Mouse (Mus musculus): ENCODE data around the gene Gm20458. TPM values are rescaled to one million over a fixed set of nuclear protein-coding genes. Genes with fewer than 3 reads are reported as not detected.

Gene Gm20458
- polyA plus RNA-seq, 1 experiment, result 2.4 TPM

DNA sequence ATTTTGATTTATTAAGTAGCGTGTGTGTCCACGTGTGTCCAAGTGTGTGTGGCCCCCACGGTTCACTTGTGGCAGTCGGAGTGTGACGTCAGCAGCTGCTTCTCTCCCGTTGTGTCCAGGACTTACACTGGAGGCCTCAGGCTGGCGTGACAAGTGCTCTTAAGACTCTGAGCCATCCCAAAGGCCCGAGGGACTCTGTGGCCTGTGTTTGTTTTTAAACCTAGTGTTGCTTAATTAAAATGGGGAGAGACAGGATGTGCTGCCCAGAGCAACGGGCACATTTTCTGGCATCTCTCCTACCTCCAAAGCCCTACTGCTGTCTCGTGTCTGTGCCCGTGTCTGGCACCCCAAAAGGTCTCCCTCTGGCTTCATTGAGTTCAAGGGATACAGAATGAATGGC is 37.3 kb upstream of the Gm20458 start:
- no peaks in the 10 kb centered on the region for H3K4me1 ChIP-seq
- peaks cover 65% of the 10 kb centered on the region for H3K27me3 ChIP-seq (replicated peaks)
- no peaks in the 10 kb centered on the region for H3K36me3 ChIP-seq (replicated peaks; ENCODE audit: low read length)
- no peak overlapping the region for H3K4me3 ChIP-seq (replicated peaks)
- no peaks in the 10 kb centered on the region for H3K9me3 ChIP-seq
- no peak for TF ChIP-seq GATA1 (IDR thresholded peaks at IDR 0.05; ENCODE audit: borderline replicate concordance, low read length)
- TF ChIP-seq FLI1 (IDR thresholded peaks at IDR 0.05; ENCODE audit: low read length), result no peak

DNA sequence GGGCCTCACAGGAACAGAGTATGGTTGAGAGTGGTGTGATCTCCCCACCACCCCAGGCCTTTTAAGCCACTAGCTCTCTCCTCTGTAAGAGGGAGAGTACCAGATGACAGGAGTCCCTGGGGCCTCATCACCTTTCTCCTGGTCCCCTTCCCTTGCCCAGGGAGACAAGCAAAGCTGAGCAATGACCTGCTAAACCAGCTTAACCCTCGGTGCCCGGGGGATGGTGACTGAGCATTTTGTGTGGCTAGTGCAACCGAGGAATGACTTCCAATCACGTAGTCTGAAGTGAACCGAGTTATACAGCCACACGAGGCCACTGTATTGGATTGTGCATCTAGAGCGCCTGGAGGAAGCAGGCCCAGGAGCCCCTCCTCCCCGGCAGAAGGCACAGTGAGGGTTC is 36.4 kb upstream of the Gm20458 start:
- peaks cover 66% of the 10 kb centered on the region for H3K27me3 ChIP-seq (replicated peaks)
- H3K9me3 ChIP-seq, result no peaks in the 10 kb centered on the region
- H3K4me1 ChIP-seq, result no peaks in the 10 kb centered on the region
- no peaks in the 10 kb centered on the region for H3K36me3 ChIP-seq (replicated peaks; ENCODE audit: low read length)
- TF ChIP-seq FLI1 (IDR thresholded peaks at IDR 0.05; ENCODE audit: low read length) (no peak), GATA1 (IDR thresholded peaks at IDR 0.05; ENCODE audit: borderline replicate concordance, low read length) (no peak)
- no peak overlapping the region for H3K4me3 ChIP-seq (replicated peaks)

DNA sequence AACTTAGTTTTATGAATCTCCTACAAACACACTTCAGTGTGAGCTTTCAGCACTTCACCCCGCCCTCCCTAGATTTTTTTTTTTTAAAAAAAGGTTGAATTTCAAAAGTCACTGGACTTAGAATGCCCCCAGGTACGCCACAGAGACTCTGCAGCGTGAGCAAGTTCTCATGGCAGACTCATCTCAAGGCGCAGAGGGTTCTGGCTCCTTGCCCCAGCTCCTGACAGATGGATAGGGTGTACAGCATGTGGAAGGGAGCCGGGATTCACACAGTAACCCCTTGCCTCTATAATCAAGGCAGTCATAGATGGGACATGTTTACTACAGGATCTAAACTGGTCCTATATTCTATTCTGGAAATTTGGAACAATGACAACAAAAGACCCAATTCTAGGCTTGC is 35.4 kb upstream of the Gm20458 start:
- H3K9me3 ChIP-seq, result no peaks in the 10 kb centered on the region
- H3K4me1 ChIP-seq, result no peaks in the 10 kb centered on the region
- H3K4me3 ChIP-seq (replicated peaks), result no peak overlapping the region
- H3K27me3 ChIP-seq (replicated peaks), result peaks cover 68% of the 10 kb centered on the region
- H3K36me3 ChIP-seq (replicated peaks; ENCODE audit: low read length), result no peaks in the 10 kb centered on the region
- TF ChIP-seq FLI1 (IDR thresholded peaks at IDR 0.05; ENCODE audit: low read length), result no peak
- no peak for TF ChIP-seq GATA1 (IDR thresholded peaks at IDR 0.05; ENCODE audit: borderline replicate concordance, low read length)

DNA sequence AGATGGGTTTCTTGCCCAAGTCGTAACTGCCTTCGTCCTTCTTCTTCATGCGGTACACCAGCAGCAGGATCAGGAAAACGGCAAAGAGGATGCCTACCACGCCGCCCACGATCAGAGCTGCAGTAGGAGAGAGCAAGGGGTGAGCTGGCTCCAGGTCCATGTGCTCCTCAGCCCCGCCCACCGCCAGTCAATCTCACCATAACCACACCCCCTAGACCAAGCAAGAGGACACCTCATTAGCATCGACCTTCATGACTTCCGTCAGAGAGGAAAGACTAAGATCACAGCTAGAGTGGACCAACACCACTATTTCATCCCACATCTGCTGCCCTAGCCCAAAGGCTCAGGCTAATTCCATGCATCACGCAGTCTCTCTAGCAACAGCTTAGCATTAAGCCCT is 34.6 kb upstream of the Gm20458 start:
- Histone ChIP-seq H3K27me3 (replicated peaks) (peaks cover 76% of the 10 kb centered on the region), H3K4me3 (replicated peaks) (no peak overlapping the region), H3K9me3 (no peaks in the 10 kb centered on the region), H3K36me3 (replicated peaks; ENCODE audit: low read length) (no peaks in the 10 kb centered on the region), H3K4me1 (0 out of 2 replicates have a peak, but pooled peaks cover 3% of the 10 kb centered on the region)
- no peak for TF ChIP-seq GATA1 (IDR thresholded peaks at IDR 0.05; ENCODE audit: borderline replicate concordance, low read length)
- TF ChIP-seq FLI1 (IDR thresholded peaks at IDR 0.05; ENCODE audit: low read length), result no peak

DNA sequence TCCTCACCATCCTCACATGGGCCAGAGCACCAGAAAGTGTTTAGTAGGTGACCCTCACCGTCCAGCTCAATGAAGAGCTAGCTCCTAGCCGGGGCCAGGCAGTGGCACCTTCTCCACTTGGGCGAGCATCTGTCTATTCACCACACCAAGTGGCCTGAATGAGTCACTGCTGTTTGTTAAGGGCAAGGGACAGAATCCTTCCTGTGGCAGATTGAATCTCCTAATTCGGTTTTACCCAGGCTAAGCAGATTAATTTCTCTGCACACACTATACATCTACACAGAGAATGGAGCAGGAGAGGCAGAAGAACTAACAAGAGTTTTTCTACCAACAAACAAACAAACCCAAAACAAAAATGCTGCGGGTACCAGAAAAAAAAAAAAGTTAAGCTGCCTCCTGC is 33.8 kb upstream of the Gm20458 start:
- Histone ChIP-seq H3K9me3 (no peaks in the 10 kb centered on the region), H3K4me1 (peaks cover 5% of the 10 kb centered on the region), H3K4me3 (replicated peaks) (no peak overlapping the region), H3K27me3 (replicated peaks) (peaks cover 76% of the 10 kb centered on the region), H3K36me3 (replicated peaks; ENCODE audit: low read length) (no peaks in the 10 kb centered on the region)
- no peak for TF ChIP-seq GATA1 (IDR thresholded peaks at IDR 0.05; ENCODE audit: borderline replicate concordance, low read length)
- TF ChIP-seq FLI1 (IDR thresholded peaks at IDR 0.05; ENCODE audit: low read length), result no peak

DNA sequence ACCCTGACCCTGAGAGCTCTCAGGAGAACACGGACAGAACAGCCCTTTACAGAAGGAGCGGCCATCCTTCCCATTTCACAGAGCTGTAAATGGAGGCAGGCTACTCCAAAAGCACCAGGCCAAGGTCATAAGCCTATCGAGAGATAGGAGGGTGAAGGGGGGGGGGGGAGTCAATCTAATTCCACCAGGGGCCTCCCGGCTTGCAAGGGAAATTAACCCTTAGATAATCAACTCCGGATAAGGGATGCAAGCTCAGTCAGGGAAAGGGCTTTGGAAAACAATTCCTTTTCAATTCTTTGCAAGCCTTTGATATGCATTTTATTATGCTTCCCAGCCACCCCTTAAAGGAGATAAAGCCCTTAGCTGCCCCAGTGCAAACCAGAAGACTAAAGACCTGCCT is 32.3 kb upstream of the Gm20458 start:
- no peaks in the 10 kb centered on the region for H3K36me3 ChIP-seq (replicated peaks; ENCODE audit: low read length)
- peaks cover 79% of the 10 kb centered on the region for H3K27me3 ChIP-seq (replicated peaks)
- H3K4me3 ChIP-seq (replicated peaks), result no peak overlapping the region
- TF ChIP-seq FLI1 (IDR thresholded peaks at IDR 0.05; ENCODE audit: low read length), result no peak
- no peak for TF ChIP-seq GATA1 (IDR thresholded peaks at IDR 0.05; ENCODE audit: borderline replicate concordance, low read length)
- H3K4me1 ChIP-seq, result peaks cover 16% of the 10 kb centered on the region
- H3K9me3 ChIP-seq, result no peaks in the 10 kb centered on the region

DNA sequence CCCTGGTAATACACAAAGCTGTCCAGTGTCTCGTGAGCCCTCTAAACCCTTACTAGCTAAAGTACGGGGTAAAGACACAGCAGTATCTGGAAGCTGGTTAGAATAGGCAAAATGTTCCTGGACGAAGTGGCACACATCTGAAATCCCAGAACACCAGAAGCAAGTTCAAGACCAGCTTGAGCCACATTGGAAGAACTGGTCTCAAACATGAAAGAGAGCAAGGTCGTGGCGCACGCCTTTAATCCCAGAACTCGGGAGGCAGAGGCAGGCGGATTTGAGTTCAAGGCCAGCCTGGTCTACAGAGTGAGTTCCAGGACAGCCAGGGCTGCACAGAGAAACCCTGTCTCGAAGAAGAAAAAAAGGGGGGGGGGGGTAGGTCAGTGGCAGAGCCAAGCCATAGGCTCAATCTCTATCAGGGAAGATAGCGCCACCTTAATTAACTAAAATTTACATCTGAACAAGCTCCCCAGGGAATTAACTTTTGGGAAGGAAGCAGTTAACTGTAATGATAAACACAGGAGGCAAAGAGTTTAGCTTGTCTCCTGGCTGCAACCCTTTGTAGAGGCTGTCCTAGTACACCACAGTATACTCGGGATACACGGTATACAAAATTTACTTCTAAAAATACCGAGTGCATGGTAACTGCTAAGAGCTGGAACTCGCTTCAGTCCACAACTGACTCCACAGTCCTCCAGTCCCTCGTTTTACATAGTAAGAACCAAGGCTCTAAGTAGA is 30.7 kb upstream of the Gm20458 start:
- peaks cover 90% of the 10 kb centered on the region for H3K27me3 ChIP-seq (replicated peaks)
- TF ChIP-seq GATA1 (IDR thresholded peaks at IDR 0.05; ENCODE audit: borderline replicate concordance, low read length), result no peak
- H3K4me3 ChIP-seq (replicated peaks), result no peak overlapping the region
- H3K9me3 ChIP-seq, result no peaks in the 10 kb centered on the region
- H3K4me1 ChIP-seq, result peaks cover 16% of the 10 kb centered on the region
- H3K36me3 ChIP-seq (replicated peaks; ENCODE audit: low read length), result no peaks in the 10 kb centered on the region

DNA sequence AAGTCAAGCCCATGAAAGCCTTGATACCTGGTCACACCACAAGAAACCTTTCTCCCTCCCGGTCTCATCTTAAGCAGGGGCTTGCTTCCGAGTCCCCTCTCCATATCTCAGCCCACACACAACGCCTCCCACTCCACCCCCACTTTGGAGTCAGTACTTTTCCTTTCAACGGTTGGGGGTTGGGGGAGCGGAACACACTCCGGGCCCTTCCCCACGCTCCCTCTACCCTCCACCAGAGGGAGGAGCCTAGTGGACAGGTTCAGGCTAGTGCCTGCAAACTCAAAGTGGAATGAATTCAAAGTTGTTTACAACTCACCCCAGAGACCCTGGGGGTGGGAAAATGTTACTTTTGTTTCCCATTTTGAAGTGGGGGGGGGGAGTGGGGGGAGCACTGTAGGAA is 30.1 kb upstream of the Gm20458 start:
- TF ChIP-seq GATA1 (IDR thresholded peaks at IDR 0.05; ENCODE audit: borderline replicate concordance, low read length), result no peak
- TF ChIP-seq FLI1 (IDR thresholded peaks at IDR 0.05; ENCODE audit: low read length), result no peak
- H3K4me3 ChIP-seq (replicated peaks), result no peak overlapping the region
- no peaks in the 10 kb centered on the region for H3K36me3 ChIP-seq (replicated peaks; ENCODE audit: low read length)
- H3K4me1 ChIP-seq, result peaks cover 16% of the 10 kb centered on the region
- H3K27me3 ChIP-seq (replicated peaks), result peaks cover 93% of the 10 kb centered on the region
- H3K9me3 ChIP-seq, result no peaks in the 10 kb centered on the region

DNA sequence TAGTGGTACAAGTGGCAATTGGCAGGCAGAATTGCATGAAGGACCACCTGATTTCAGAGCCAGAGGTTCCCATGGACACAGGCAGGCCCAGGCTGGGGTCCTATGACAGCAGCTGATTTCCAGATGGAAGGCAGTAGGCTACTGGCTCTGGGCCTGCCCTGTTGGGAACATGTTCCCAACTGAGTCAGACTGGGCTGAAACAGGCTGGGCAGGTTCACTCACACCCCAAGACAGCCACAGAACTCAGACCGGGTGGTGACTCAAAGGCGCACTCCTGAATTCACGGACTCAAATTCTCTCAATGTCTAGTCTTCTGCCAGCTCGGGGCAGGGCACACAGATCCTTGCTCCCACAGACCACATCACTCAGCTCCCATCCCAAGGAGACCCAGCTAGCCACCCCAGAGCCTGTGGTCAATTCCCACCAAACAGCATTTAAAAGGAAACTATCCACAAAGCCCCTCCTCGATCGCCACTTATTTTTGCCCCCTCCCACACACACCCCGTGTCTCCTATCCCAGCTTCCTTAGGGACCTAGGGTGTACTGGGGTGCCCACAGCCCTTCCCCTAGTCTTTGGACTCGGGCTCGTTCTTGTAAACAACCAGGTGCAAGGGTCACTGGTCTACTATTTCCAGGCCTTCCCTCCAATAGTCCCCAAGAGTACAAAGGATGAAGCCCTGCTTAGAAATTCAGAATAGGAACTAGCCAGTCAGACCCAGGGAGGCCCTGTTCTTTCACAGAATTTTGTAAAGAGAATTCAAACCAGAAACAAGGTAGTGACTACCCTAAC is 28.9 kb upstream of the Gm20458 start:
- H3K9me3 ChIP-seq, result no peaks in the 10 kb centered on the region
- TF ChIP-seq FLI1 (IDR thresholded peaks at IDR 0.05; ENCODE audit: low read length), result no peak
- TF ChIP-seq GATA1 (IDR thresholded peaks at IDR 0.05; ENCODE audit: borderline replicate concordance, low read length), result no peak
- H3K4me1 ChIP-seq, result peaks cover 16% of the 10 kb centered on the region
- H3K36me3 ChIP-seq (replicated peaks; ENCODE audit: low read length), result no peaks in the 10 kb centered on the region
- peaks cover 92% of the 10 kb centered on the region for H3K27me3 ChIP-seq (replicated peaks)
- no peak overlapping the region for H3K4me3 ChIP-seq (replicated peaks)

DNA sequence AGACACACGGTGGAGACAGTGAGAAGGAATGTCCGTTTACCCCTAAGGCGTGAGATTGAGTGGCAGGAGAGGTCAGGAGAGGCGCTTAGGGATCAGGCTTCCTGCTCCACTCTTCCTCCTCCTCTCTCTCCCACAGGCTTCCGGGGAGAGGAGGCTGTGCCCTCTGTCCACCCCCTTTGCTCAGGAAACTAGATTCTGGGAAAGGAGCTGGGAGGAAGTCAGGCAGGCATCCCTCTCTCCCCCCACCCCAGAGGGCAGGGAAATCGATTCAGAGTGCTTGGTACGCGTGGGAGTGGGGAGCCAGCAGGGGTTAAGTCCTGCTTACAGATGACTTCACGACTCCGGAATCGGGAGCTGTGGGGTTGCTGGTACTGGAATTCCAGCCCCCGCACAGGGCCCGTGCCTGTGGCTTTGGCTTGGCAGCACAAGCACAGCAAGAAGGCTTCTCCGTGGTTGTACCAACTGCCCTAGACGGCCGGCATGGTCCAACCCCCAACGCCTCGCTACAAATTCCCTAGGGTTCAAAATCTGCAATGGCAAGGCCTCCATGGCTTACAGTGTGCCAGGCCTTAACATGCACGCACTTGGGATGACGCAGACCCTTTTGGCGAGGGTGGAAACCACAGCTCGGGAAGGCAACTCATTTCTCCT is 28.1 kb upstream of the Gm20458 start:
- Histone ChIP-seq H3K4me3 (replicated peaks) (no peak overlapping the region), H3K36me3 (replicated peaks; ENCODE audit: low read length) (no peaks in the 10 kb centered on the region), H3K9me3 (no peaks in the 10 kb centered on the region), H3K27me3 (replicated peaks) (peaks cover 93% of the 10 kb centered on the region), H3K4me1 (peaks cover 16% of the 10 kb centered on the region)
- no peak for TF ChIP-seq FLI1 (IDR thresholded peaks at IDR 0.05; ENCODE audit: low read length)
- no peak for TF ChIP-seq GATA1 (IDR thresholded peaks at IDR 0.05; ENCODE audit: borderline replicate concordance, low read length)

Data from megakaryocyte, embryonic 14.5 days (primary cell).